7 mouse cellular contexts compared by ENCODE assay signal in the genomic region with DNA sequence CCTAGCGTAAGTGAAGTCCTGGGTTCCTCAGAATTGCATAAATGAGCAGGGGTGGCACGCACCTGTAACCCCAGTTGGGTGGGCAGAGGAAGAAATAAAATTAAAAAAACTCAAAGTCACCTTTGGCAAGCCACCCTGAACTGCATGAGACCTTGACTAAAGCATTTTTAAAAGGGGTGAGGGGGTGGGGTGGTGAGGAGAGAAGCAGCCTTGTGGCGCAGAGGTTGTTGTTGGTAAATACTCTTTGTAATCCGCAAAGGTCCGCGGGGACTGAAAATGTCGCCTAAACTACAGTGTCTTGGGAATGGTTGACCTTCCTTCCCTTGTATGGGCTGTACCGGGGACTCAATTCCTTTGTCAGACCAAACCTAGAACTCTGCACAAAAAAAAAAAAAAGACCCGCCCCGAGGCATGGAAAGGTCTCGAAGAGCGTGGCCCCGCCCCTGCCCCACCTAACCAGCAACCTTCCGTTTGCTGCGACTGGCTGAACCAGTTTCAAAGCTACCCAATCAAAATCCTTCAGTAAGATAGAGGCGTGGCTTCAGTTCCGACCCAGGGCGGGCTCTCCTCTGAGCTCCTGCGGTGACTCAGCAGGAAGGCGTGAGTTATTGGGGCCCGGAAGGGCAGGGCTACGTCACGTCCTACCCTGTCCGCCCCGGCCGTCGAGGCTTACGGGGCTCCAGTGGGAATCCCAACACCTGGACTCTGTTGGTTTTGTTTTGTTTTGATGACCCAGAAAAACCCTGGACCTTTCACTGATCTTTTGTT. TPM values are rescaled to one million over a fixed set of nuclear protein-coding genes. Genes with fewer than 3 reads are reported as not detected.
DNase-seq lines count a peak whose midpoint lies in the region; ATAC-seq lines count a peak whose summit lies in the region.

No protein-coding gene starts in this region.

- peak overlapping the region; percentile 90 for H3K27ac ChIP-seq in intestine, embryonic 16.5 days (ENCODE audit: low read length)
- peak overlapping the region; percentile 63 for H3K27ac ChIP-seq in midbrain, embryonic 11.5 days (ENCODE audit: low read depth, low read length)

- ATAC-seq in intestine, embryonic 16.5 days, result peak; percentile 84
- ATAC-seq in midbrain, embryonic 11.5 days (ENCODE audit: low FRiP score), result peak; percentile 84

- H3K4me1 ChIP-seq in intestine, embryonic 16.5 days (ENCODE audit: control insufficient read depth, insufficient read depth, low read length), result peaks cover 16% of the 10 kb centered on the region
- H3K4me1 ChIP-seq in midbrain, embryonic 11.5 days (ENCODE audit: control insufficient read depth, insufficient read depth, low read length), result peaks cover 8% of the 10 kb centered on the region

- H3K4me3 ChIP-seq in intestine, embryonic 16.5 days (ENCODE audit: low read length), result peak overlapping the region; percentile 38
- H3K4me3 ChIP-seq in midbrain, embryonic 11.5 days (ENCODE audit: low read depth, low read length), result peak overlapping the region; percentile 11

- H3K9me3 ChIP-seq in intestine, embryonic 16.5 days (ENCODE audit: control insufficient read depth, low read length), result no peaks in the 10 kb centered on the region
- no peaks in the 10 kb centered on the region for H3K9me3 ChIP-seq in midbrain, embryonic 11.5 days (ENCODE audit: control insufficient read depth, low read length)

- intact Hi-C loops in left cerebral cortex, postnatal 36 days (cut with DNase I), result loop anchor here (1.0 kb wide), 1 partner anchor 22 kb away; no protein-coding TSS in a partner anchor

- peak overlapping the region; percentile 53 for H3K9ac ChIP-seq in intestine, embryonic 16.5 days (ENCODE audit: low read depth, low read length)
- H3K9ac ChIP-seq in midbrain, embryonic 11.5 days (ENCODE audit: low read length), result no peak overlapping the region

- peak overlapping the region; percentile 50 for H3K4me2 ChIP-seq in intestine, embryonic 16.5 days (ENCODE audit: low read depth, low read length)
- peak overlapping the region; percentile 27; the same call in 1 of the 2 replicates for H3K4me2 ChIP-seq in midbrain, embryonic 11.5 days

- 8% methylated on average over 28 of the region's 28 CpGs for WGBS in intestine, embryonic 16.5 days
- WGBS in midbrain, embryonic 11.5 days, result 9% methylated on average over 28 of the region's 28 CpGs

- H3K36me3 ChIP-seq in intestine, embryonic 16.5 days (ENCODE audit: control insufficient read depth, insufficient read depth, low read length), result no peaks in the 10 kb centered on the region
- H3K36me3 ChIP-seq in midbrain, embryonic 11.5 days (ENCODE audit: control insufficient read depth, insufficient read depth, low read length), result no peaks in the 10 kb centered on the region

- no peaks in the 10 kb centered on the region for H3K27me3 ChIP-seq in intestine, embryonic 16.5 days (replicated peaks; ENCODE audit: control insufficient read depth, insufficient read depth, low read length)
- H3K27me3 ChIP-seq in midbrain, embryonic 11.5 days (ENCODE audit: control insufficient read depth, insufficient read depth, low read length), result no peaks in the 10 kb centered on the region

- peak; percentile 97 for DNase-seq in adrenal gland, adult 8-10 months
- peak; percentile 94 for DNase-seq in embryo, embryonic 9.5 days (ENCODE audit: extremely low spot score)
- peak; percentile 78 to 92 for DNase-seq in gastrocnemius, postnatal 4 days (ENCODE audit: low spot score in 2 of 2)
- DNase-seq in left cerebral cortex, postnatal 36 days (ENCODE audit: low spot score in 2 of 2), result peak; percentile 89 to 91
- peak; percentile 97 for DNase-seq in midbrain, embryonic 11.5 days (ENCODE audit: low spot score, missing footprints)
- DNase-seq in skeletal muscle tissue, adult 2 months (ENCODE audit: low read depth, low spot score), result peak; percentile 99

RNA-seq across cellular contexts. Expression of gene Ssc4d, which starts 16.9 kb away (rescaled TPM):
- 10 to 100 TPM in 1 of 4 experiments, 1 to 10 TPM in 3; 4.5 to 15.0 (median 7.8) TPM for total RNA-seq in adrenal gland, adult 8-10 months (2022)
- total RNA-seq in gastrocnemius, postnatal 4 days (2021), result 1 to 10 TPM; 1.3 to 1.6 TPM
- 2.3 and 2.9 TPM in 2 replicates for polyA plus RNA-seq in intestine, embryonic 16.5 days (2015; fragmentation: Nextera tagmentation; extraction: Ambion mirVana)
- 1 to 10 TPM; 1.4 TPM for total RNA-seq in left cerebral cortex, postnatal 36 days (2021)
- polyA plus RNA-seq in midbrain, embryonic 11.5 days (2014; fragmentation: Nextera tagmentation; extraction: Ambion mirVana), result 0.68 and 0.86 TPM in 2 replicates

RNA-seq across cellular contexts. Expression of gene Zp3, which starts 22.5 kb away (rescaled TPM):
- not detected for total RNA-seq in adrenal gland, adult 8-10 months (2022)
- not detected for total RNA-seq in gastrocnemius, postnatal 4 days (2021)
- polyA plus RNA-seq in intestine, embryonic 16.5 days (2015; fragmentation: Nextera tagmentation; extraction: Ambion mirVana), result 0.68 and 1.5 TPM in 2 replicates
- total RNA-seq in left cerebral cortex, postnatal 36 days (2021), result not detected
- not detected in 2 replicates for polyA plus RNA-seq in midbrain, embryonic 11.5 days (2014; fragmentation: Nextera tagmentation; extraction: Ambion mirVana)

RNA-seq across cellular contexts. Expression of gene Ywhag, which starts 23.0 kb away (rescaled TPM):
- 100 to 1,000 TPM; 434 to 601 (median 481) TPM for total RNA-seq in adrenal gland, adult 8-10 months (2022)
- total RNA-seq in gastrocnemius, postnatal 4 days (2021), result 100 to 1,000 TPM; 340 to 349 TPM
- polyA plus RNA-seq in intestine, embryonic 16.5 days (2015; fragmentation: Nextera tagmentation; extraction: Ambion mirVana), result 137 and 144 TPM in 2 replicates
- 1,000 to 10,000 TPM; 1,175 to 1,315 TPM for total RNA-seq in left cerebral cortex, postnatal 36 days (2021)
- 182 and 188 TPM in 2 replicates for polyA plus RNA-seq in midbrain, embryonic 11.5 days (2014; fragmentation: Nextera tagmentation; extraction: Ambion mirVana)

RNA-seq across cellular contexts. Expression of gene Dtx2, which starts 37.2 kb away (rescaled TPM):
- total RNA-seq in adrenal gland, adult 8-10 months (2022), result 10 to 100 TPM; 13.0 to 17.6 (median 16.9) TPM
- 10 to 100 TPM; 12.9 to 14.4 TPM for total RNA-seq in gastrocnemius, postnatal 4 days (2021)
- polyA plus RNA-seq in intestine, embryonic 16.5 days (2015; fragmentation: Nextera tagmentation; extraction: Ambion mirVana), result 20.6 and 21.6 TPM in 2 replicates
- 1 to 10 TPM; 7.7 to 8.4 TPM for total RNA-seq in left cerebral cortex, postnatal 36 days (2021)
- 23.2 and 29.6 TPM in 2 replicates for polyA plus RNA-seq in midbrain, embryonic 11.5 days (2014; fragmentation: Nextera tagmentation; extraction: Ambion mirVana)

Comparison
In these comparisons a context has a peak if more than half of its experiments do, and no peak if none do; other contexts are left out.
1. Peak in every context shown above with its lines: DNase-seq, ATAC-seq, H3K4me3 ChIP-seq and H3K27ac ChIP-seq.